10 mouse cellular contexts compared by ENCODE assay signal in genomic region chr15:91056176-91056865, GRCm38 (mm10). TPM values are rescaled to one million over a fixed set of nuclear protein-coding genes. Genes with fewer than 3 reads are reported as not detected.
DNase-seq lines count a peak whose midpoint lies in the region; ATAC-seq lines count a peak whose summit lies in the region.
"Had no signal": no experiment of that assay in that cellular context is flagged by ENCODE, and none has a peak within 500 bp of the region (broad histone marks: within the 10 kb centered on the region; RNA-seq: fewer than 3 reads in every experiment).

No protein-coding gene starts in this region.

- H3K4me2 ChIP-seq in limb, embryonic 11.5 days (ENCODE audit: low read depth, severe bottlenecking), result no peak overlapping the region
- no peak overlapping the region for H3K4me2 ChIP-seq in embryonic facial prominence, embryonic 14.5 days (ENCODE audit: low read depth, low read length)
- no peak overlapping the region for H3K4me2 ChIP-seq in limb, embryonic 12.5 days
- H3K4me2 ChIP-seq in stomach, embryonic 16.5 days (ENCODE audit: low read depth, low read length), result no peak overlapping the region
- H3K4me2 ChIP-seq: heart, embryonic 12.5 days had no signal

- H3K27ac ChIP-seq in limb, embryonic 11.5 days (replicated peaks; ENCODE audit: low read depth, low read length), result no peak overlapping the region
- H3K27ac ChIP-seq in limb, embryonic 10.5 days, result no peak overlapping the region
- H3K27ac ChIP-seq in embryonic facial prominence, embryonic 14.5 days (replicated peaks; ENCODE audit: low read depth, low read length), result no peak overlapping the region
- H3K27ac ChIP-seq in limb, embryonic 12.5 days, result no peak overlapping the region
- H3K27ac ChIP-seq in stomach, embryonic 16.5 days (ENCODE audit: low read length), result no peak overlapping the region

- 0 out of 2 replicates have a peak, but pooled peaks have one; percentile 13 for ATAC-seq in limb, embryonic 11.5 days (ENCODE audit: insufficient number of reproducible peaks, low FRiP score, low TSS enrichment, low read depth)
- peak; percentile 71 for ATAC-seq in embryonic facial prominence, embryonic 14.5 days (ENCODE audit: low read depth)
- peak; percentile 75 for ATAC-seq in limb, embryonic 12.5 days (ENCODE audit: insufficient number of reproducible peaks, insufficient read depth, low FRiP score, low TSS enrichment, low read depth)
- peak; percentile 68; the same call in 1 of the 2 replicates for ATAC-seq in stomach, embryonic 16.5 days (ENCODE audit: insufficient read depth, low FRiP score)
- no peak for ATAC-seq in inflammation-experienced regulatory T-cells, adult 6 months

- H3K4me3 ChIP-seq in limb, embryonic 11.5 days (ENCODE audit: low read depth, low read length), result no peak overlapping the region
- no peak overlapping the region for H3K4me3 ChIP-seq in limb, embryonic 10.5 days
- H3K4me3 ChIP-seq in embryonic facial prominence, embryonic 14.5 days (ENCODE audit: low read depth, low read length), result no peak overlapping the region
- H3K4me3 ChIP-seq in limb, embryonic 12.5 days (replicated peaks), result no peak overlapping the region
- no peak overlapping the region for H3K4me3 ChIP-seq in stomach, embryonic 16.5 days (replicated peaks; ENCODE audit: low read length)
- H3K4me3 ChIP-seq: heart, embryonic 12.5 days had no signal

- no peak for DNase-seq in limb, embryonic 11.5 days (ENCODE audit: low spot score)
- DNase-seq in limb, embryonic 10.5 days (ENCODE audit: low spot score), result no peak
- DNase-seq in embryonic facial prominence, embryonic 14.5 days (ENCODE audit: low spot score), result peak; percentile 91
- DNase-seq in cerebellum, postnatal 25 days, result no peak
- DNase-seq in frontal cortex, postnatal 14 days (ENCODE audit: low spot score in 2 of 2), result no peak

- H3K9me3 ChIP-seq in limb, embryonic 11.5 days (ENCODE audit: control insufficient read depth, low read length), result no peaks in the 10 kb centered on the region
- no peaks in the 10 kb centered on the region for H3K9me3 ChIP-seq in limb, embryonic 10.5 days (replicated peaks)
- no peaks in the 10 kb centered on the region for H3K9me3 ChIP-seq in embryonic facial prominence, embryonic 14.5 days (ENCODE audit: control insufficient read depth, low read length)
- no peaks in the 10 kb centered on the region for H3K9me3 ChIP-seq in limb, embryonic 12.5 days
- H3K9me3 ChIP-seq in stomach, embryonic 16.5 days (replicated peaks; ENCODE audit: control insufficient read depth, low read length), result no peaks in the 10 kb centered on the region

- H3K9ac ChIP-seq in limb, embryonic 11.5 days (ENCODE audit: low read length), result no peak overlapping the region
- no peak overlapping the region for H3K9ac ChIP-seq in embryonic facial prominence, embryonic 14.5 days (ENCODE audit: low read depth, low read length)
- no peak overlapping the region for H3K9ac ChIP-seq in limb, embryonic 12.5 days (replicated peaks)
- no peak overlapping the region for H3K9ac ChIP-seq in stomach, embryonic 16.5 days (ENCODE audit: low read length)
- H3K9ac ChIP-seq: heart, embryonic 12.5 days had no signal

- no peaks in the 10 kb centered on the region for H3K36me3 ChIP-seq in limb, embryonic 11.5 days (ENCODE audit: control insufficient read depth, insufficient read depth, low read length)
- no peaks in the 10 kb centered on the region for H3K36me3 ChIP-seq in limb, embryonic 10.5 days
- no peaks in the 10 kb centered on the region for H3K36me3 ChIP-seq in embryonic facial prominence, embryonic 14.5 days (ENCODE audit: control insufficient read depth, insufficient read depth, low read length)
- H3K36me3 ChIP-seq in limb, embryonic 12.5 days, result no peaks in the 10 kb centered on the region
- H3K36me3 ChIP-seq in stomach, embryonic 16.5 days (ENCODE audit: control insufficient read depth, insufficient read depth, low read length), result no peaks in the 10 kb centered on the region
- H3K36me3 ChIP-seq: G1E; heart, embryonic 12.5 days had no signal

- 0 out of 2 replicates have a peak, but pooled peaks cover 2% of the 10 kb centered on the region for H3K4me1 ChIP-seq in limb, embryonic 11.5 days (ENCODE audit: control insufficient read depth, insufficient read depth, low read length)
- peaks cover 2% of the 10 kb centered on the region; the same call in 1 of the 2 replicates for H3K4me1 ChIP-seq in limb, embryonic 10.5 days
- H3K4me1 ChIP-seq in embryonic facial prominence, embryonic 14.5 days (ENCODE audit: control insufficient read depth, insufficient read depth, low read length), result 0 out of 2 replicates have a peak, but pooled peaks cover 6% of the 10 kb centered on the region
- no peaks in the 10 kb centered on the region; the same call in 1 of the 2 replicates for H3K4me1 ChIP-seq in limb, embryonic 12.5 days (replicated peaks)
- peaks cover 3% of the 10 kb centered on the region for H3K4me1 ChIP-seq in stomach, embryonic 16.5 days (ENCODE audit: control insufficient read depth, insufficient read depth, low read length)

- H3K27me3 ChIP-seq in limb, embryonic 11.5 days (ENCODE audit: control insufficient read depth, insufficient read depth, low read length), result no peaks in the 10 kb centered on the region
- H3K27me3 ChIP-seq in limb, embryonic 10.5 days (ENCODE audit: low read depth, poor library complexity, severe bottlenecking), result no peaks in the 10 kb centered on the region
- no peaks in the 10 kb centered on the region for H3K27me3 ChIP-seq in embryonic facial prominence, embryonic 14.5 days (replicated peaks; ENCODE audit: control insufficient read depth, insufficient read depth, low read length)
- H3K27me3 ChIP-seq in limb, embryonic 12.5 days, result no peaks in the 10 kb centered on the region
- H3K27me3 ChIP-seq in stomach, embryonic 16.5 days (ENCODE audit: control insufficient read depth, insufficient read depth, low read length), result no peaks in the 10 kb centered on the region
- H3K27me3 ChIP-seq: heart, embryonic 12.5 days had no signal

- WGBS in limb, embryonic 11.5 days, result 72% methylated on average over 5 of the region's 5 CpGs
- 65% methylated on average over 5 of the region's 5 CpGs for WGBS in limb, embryonic 10.5 days
- whole genome bisulfite sequencing in embryonic facial prominence, embryonic 14.5 days, result 44% methylated on average over 5 of the region's 5 CpGs
- WGBS in limb, embryonic 12.5 days, result 63% methylated on average over 5 of the region's 5 CpGs
- WGBS in stomach, embryonic 16.5 days, result 52% methylated on average over 5 of the region's 5 CpGs

RNA-seq across cellular contexts. Expression of gene Kif21a, which starts 6.6 kb away (rescaled TPM):
- 5.0 TPM in 2 replicates for polyA plus RNA-seq in limb, embryonic 11.5 days (2014; fragmentation: Nextera tagmentation; extraction: Ambion mirVana)
- 2.1 and 3.1 TPM in 2 replicates for polyA plus RNA-seq in limb, embryonic 10.5 days (2016; fragmentation: Nextera tagmentation; extraction: Ambion mirVana)
- 11.2 and 13.2 TPM in 2 replicates for polyA plus RNA-seq in embryonic facial prominence, embryonic 14.5 days (2014; fragmentation: Nextera tagmentation; extraction: Ambion mirVana)
- polyA plus RNA-seq in limb, embryonic 12.5 days (2016; fragmentation: Nextera tagmentation; extraction: Ambion mirVana), result 6.1 and 6.3 TPM in 2 replicates
- 20.8 and 24.8 TPM in 2 replicates for polyA plus RNA-seq in stomach, embryonic 16.5 days (2015; fragmentation: Nextera tagmentation; extraction: Ambion mirVana)
- not detected for polyA plus RNA-seq in inflammation-experienced regulatory T-cells, adult 6 months (2017; shearing (Covaris generic))
- polyA plus RNA-seq: G1E had no signal
